Mouse (Mus musculus): ENCODE measurements around the gene Spin2e.
"Not testable (repeated sequence)": the region's sequence is repeated elsewhere in the genome, so short reads cannot be mapped to it uniquely, and the experiment has no call there.

Spin2e gene

DNA sequence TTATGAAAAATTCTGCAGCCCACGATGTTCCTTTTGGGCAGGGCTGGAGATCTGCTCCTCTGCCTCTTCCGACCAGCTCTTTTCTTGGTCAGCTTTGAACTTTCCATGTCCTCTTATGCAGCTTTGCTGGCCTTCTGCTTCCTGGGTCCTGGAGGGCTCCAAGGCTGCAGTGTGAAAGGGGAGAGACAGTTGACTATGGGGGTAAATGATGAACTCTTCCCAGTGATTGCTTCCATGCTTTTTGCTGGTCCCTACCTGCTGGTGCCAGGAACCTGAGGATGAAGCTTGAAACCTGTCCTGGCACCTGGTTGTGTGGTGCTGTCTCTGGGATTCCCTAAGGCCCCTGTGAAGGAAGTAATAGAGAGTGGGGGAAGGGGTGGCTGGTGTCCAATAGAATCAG lies at the start of gene Spin2e:
Gene Spin2e (minus strand): TSS at position 101 of the 400 bp plus-strand sequence.
- not testable (repeated sequence) for DNase-seq (ENCODE audit: low spot score)

DNA sequence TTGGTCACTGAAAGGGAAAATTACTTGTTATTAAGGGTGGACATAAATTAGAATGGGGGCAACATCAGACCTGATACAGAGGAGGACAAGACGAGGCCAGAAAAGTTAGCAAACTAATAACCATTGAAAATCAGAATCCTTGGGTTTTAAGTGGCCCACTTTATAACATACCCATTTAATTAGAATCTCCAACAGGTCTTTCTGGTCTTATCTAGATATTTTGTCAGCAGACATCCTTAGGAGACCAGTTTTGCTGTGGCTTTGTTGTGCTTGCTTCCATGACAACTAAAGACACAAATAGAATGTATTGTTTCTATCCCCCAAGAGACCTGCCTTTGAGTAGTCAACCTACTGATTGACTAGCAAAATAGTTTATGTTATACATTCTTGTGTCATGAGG lies 44.5 kb downstream of the Spin2e start, which contains the start of gene Gm21883:
Gene Gm21883 (minus strand): TSS at position 101 of the 400 bp plus-strand sequence.
- DNase-seq (ENCODE audit: low spot score): not testable (repeated sequence)

All from ovary, postnatal 10 days (tissue).